Mouse (Mus musculus) C2C12 (cell line): ENCODE data around the gene Kif6. TPM values are rescaled to one million over a fixed set of nuclear protein-coding genes. Genes with fewer than 3 reads are reported as not detected.

Source experiments
- H3K27me3 ChIP-seq: one replicate; pipeline ENCODE4 v1.6.1; 2011; ENCODE audit not compliant: control insufficient read depth, insufficient read depth, insufficient read length
- H3K36me3 ChIP-seq: one replicate; pipeline ENCODE4 v1.6.1; 2011; ENCODE audit not compliant: control insufficient read depth, insufficient read depth
- H3K4me3 ChIP-seq: one replicate; pipeline ENCODE4 v1.5.1; 2011; ENCODE audit warnings: mild to moderate bottlenecking, control low read depth; ENCODE audit not compliant: poor library complexity, insufficient read depth, severe bottlenecking
- H3K79me2 ChIP-seq: one replicate; pipeline ENCODE4 v1.6.1; 2011; ENCODE audit not compliant: control insufficient read depth, insufficient read depth
- H3K79me3 ChIP-seq: one replicate; pipeline ENCODE4 v1.6.1; 2011; ENCODE audit warnings: low read depth, control low read depth
- H3ac ChIP-seq: one replicate; pipeline ENCODE3; 2011; ENCODE audit warnings: low read depth; ENCODE audit not compliant: control insufficient read depth, insufficient read length
- CEBPB ChIP-seq: IDR thresholded peaks from one replicate; pipeline ENCODE4 v1.6.1; 2011; ENCODE audit warnings: low read depth, mild to moderate bottlenecking, control low read depth, moderate library complexity
- CTCF ChIP-seq: IDR thresholded peaks from one replicate; pipeline ENCODE4 v1.5.1; 2011; ENCODE audit not compliant: control insufficient read depth, insufficient read depth, insufficient read length
- FOSL1 ChIP-seq: IDR thresholded peaks from one replicate; pipeline ENCODE4 v1.8.0; 2011; ENCODE audit warnings: mild to moderate bottlenecking, low read length; ENCODE audit not compliant: poor library complexity, insufficient read depth, severe bottlenecking
- MAX ChIP-seq: IDR thresholded peaks from one replicate; pipeline ENCODE4 v1.6.1; 2011; ENCODE audit warnings: mild to moderate bottlenecking, control low read depth
- MYOD1 ChIP-seq: IDR thresholded peaks from one replicate; pipeline ENCODE4 v1.6.1; 2011; ENCODE audit warnings: low read depth; ENCODE audit not compliant: control insufficient read depth, insufficient read length
- MYOG ChIP-seq: IDR thresholded peaks from one replicate; pipeline ENCODE4 v1.6.1; 2011; ENCODE audit not compliant: control insufficient read depth, insufficient read length; ENCODE audit errors: extremely low read depth
- USF1 ChIP-seq: IDR thresholded peaks from one replicate; pipeline ENCODE4 v1.6.1; 2011; ENCODE audit warnings: low read depth, mild to moderate bottlenecking, control low read depth, moderate library complexity
- polyA plus RNA-seq: library from polyadenylated mRNA; unstranded; fragments of >200 nt; fragmentation: generic; extraction: Trizol; gene quantifications from one replicate; pipeline ENCODE4 v1.2.1, GENCODE M21; 2012; ENCODE audit warnings: missing spikeins

Kif6 gene
- polyA plus RNA-seq, 1 experiment: 0.27 TPM

- Histone ChIP-seq H3K4me3 (no peak overlapping the region), H3K79me2 (no peaks in the 10 kb centered on the region), H3K36me3 (no peaks in the 10 kb centered on the region), H3K27me3 (no peaks in the 10 kb centered on the region), H3ac (no peak overlapping the region), H3K79me3 (no peaks in the 10 kb centered on the region)
- TF ChIP-seq FOSL1 (no peak), CTCF (no peak), USF1 (no peak), MYOD1 (no peak), CEBPB (no peak), MAX (no peak), MYOG (no peak)
Measured at GRCm38 (mm10) chr17:49648970-49649369, 34.0 kb downstream of the Kif6 start.

GRCm38 (mm10) chr17:49649394-49649793 is 34.5 kb downstream of the Kif6 start:
- no peak overlapping the region for H3ac ChIP-seq
- H3K79me3 ChIP-seq: no peaks in the 10 kb centered on the region
- TF ChIP-seq FOSL1 (no peak), CEBPB (no peak), USF1 (no peak), MAX (no peak), MYOG (no peak), CTCF (no peak), MYOD1 (no peak)
- H3K36me3 ChIP-seq: no peaks in the 10 kb centered on the region
- H3K27me3 ChIP-seq: no peaks in the 10 kb centered on the region
- no peak overlapping the region for H3K4me3 ChIP-seq
- no peaks in the 10 kb centered on the region for H3K79me2 ChIP-seq

- H3K79me2 ChIP-seq: no peaks in the 10 kb centered on the region
- no peaks in the 10 kb centered on the region for H3K36me3 ChIP-seq
- no peak for TF ChIP-seq CTCF
- no peak for TF ChIP-seq MYOG
- no peak for TF ChIP-seq FOSL1
- TF ChIP-seq CEBPB: no peak
- no peak for TF ChIP-seq USF1
- no peak for TF ChIP-seq MYOD1
- TF ChIP-seq MAX: no peak
- H3K27me3 ChIP-seq: no peaks in the 10 kb centered on the region
- H3ac ChIP-seq: no peak overlapping the region
- H3K4me3 ChIP-seq: no peak overlapping the region
- no peaks in the 10 kb centered on the region for H3K79me3 ChIP-seq
Measured at GRCm38 (mm10) chr17:49650366-49650765, 35.4 kb downstream of the Kif6 start.

GRCm38 (mm10) chr17:49652357-49652756 is 37.4 kb downstream of the Kif6 start:
- Histone ChIP-seq H3K27me3 (no peaks in the 10 kb centered on the region), H3ac (no peak overlapping the region), H3K36me3 (no peaks in the 10 kb centered on the region), H3K79me2 (no peaks in the 10 kb centered on the region), H3K79me3 (no peaks in the 10 kb centered on the region), H3K4me3 (no peak overlapping the region)
- TF ChIP-seq FOSL1: no peak
- no peak for TF ChIP-seq CEBPB
- no peak for TF ChIP-seq MYOG
- TF ChIP-seq USF1: no peak
- no peak for TF ChIP-seq MYOD1
- no peak for TF ChIP-seq CTCF
- TF ChIP-seq MAX: no peak

- Histone ChIP-seq H3K79me2 (no peaks in the 10 kb centered on the region), H3K4me3 (no peak overlapping the region), H3ac (no peak overlapping the region), H3K79me3 (no peaks in the 10 kb centered on the region), H3K27me3 (no peaks in the 10 kb centered on the region), H3K36me3 (no peaks in the 10 kb centered on the region)
- TF ChIP-seq FOSL1: no peak
- no peak for TF ChIP-seq CTCF
- no peak for TF ChIP-seq MYOG
- no peak for TF ChIP-seq USF1
- TF ChIP-seq MYOD1: no peak
- no peak for TF ChIP-seq MAX
- TF ChIP-seq CEBPB: no peak
Measured at GRCm38 (mm10) chr17:49652800-49653199, 37.9 kb downstream of the Kif6 start.

- TF ChIP-seq FOSL1 (no peak), CEBPB (no peak), MYOD1 (no peak), MAX (no peak), CTCF (no peak), MYOG (no peak), USF1 (no peak)
- H3K79me2 ChIP-seq: no peaks in the 10 kb centered on the region
- no peak overlapping the region for H3ac ChIP-seq
Measured at GRCm38 (mm10) chr17:49661626-49662025, 46.7 kb downstream of the Kif6 start.

More at GRCm38 (mm10) chr17:49661626-49662025, 46.7 kb downstream of the Kif6 start:
- Histone ChIP-seq H3K79me3 (no peaks in the 10 kb centered on the region), H3K27me3 (no peaks in the 10 kb centered on the region), H3K4me3 (no peak overlapping the region), H3K36me3 (no peaks in the 10 kb centered on the region)
